Mouse (Mus musculus) CH12.LX (cell line): Measurements from ENCODE around the gene Sptb.

Experiments used
- POLR2A ChIP-seq: IDR thresholded peaks from 2 replicates; pipeline ENCODE4 v1.6.1; 2011; ENCODE audit warnings: low read depth, mild to moderate bottlenecking, improper control_type of control experiment, low read length
- TBP ChIP-seq: conservative IDR thresholded peaks from 2 replicates; pipeline ENCODE4 v1.6.1; 2011; ENCODE audit warnings: low read depth, low read length, improper control_type of control experiment
- USF2 ChIP-seq: conservative IDR thresholded peaks from 2 replicates; pipeline ENCODE4 v1.6.1; 2011; ENCODE audit warnings: low read depth, low read length, improper control_type of control experiment

GRCm38 (mm10) chr12:76574815-76575214 lies 135.5 kb downstream of the Sptb start:
- TF ChIP-seq USF2 (no peak), POLR2A (no peak), TBP (no peak)
